Mouse (Mus musculus) large intestine, adult 2 months (tissue): ENCODE results near the gene Ly6g6d. TPM values are rescaled to one million over a fixed set of nuclear protein-coding genes. Genes with fewer than 3 reads are reported as not detected.
"Not testable (repeated sequence)": the region's sequence is repeated elsewhere in the genome, so short reads cannot be mapped to it uniquely, and the experiment has no call there.

Experiments
- DNase-seq: peaks from one replicate; pipeline ENCODE4 v3.0.0-alpha.2; 2012; ENCODE audit warnings: low read depth, low spot score
- WGBS: fragments of 180-500 bp; shearing (Covaris S2); methylation state at CpG from one replicate; pipeline ENCODE4 v1.1.7; 2018; 5-methylcytosine and 5-hydroxymethylcytosine counted together
- polyA plus RNA-seq: library from polyadenylated mRNA; depleted of rRNA; stranded (reverse); fragments of >200 nt; gene quantifications from 2 replicates; pipeline ENCODE4 v1.2.3, GENCODE M21; 2012

Ly6g6d gene
- polyA plus RNA-seq, 1 experiment = 0.89 TPM

DNA sequence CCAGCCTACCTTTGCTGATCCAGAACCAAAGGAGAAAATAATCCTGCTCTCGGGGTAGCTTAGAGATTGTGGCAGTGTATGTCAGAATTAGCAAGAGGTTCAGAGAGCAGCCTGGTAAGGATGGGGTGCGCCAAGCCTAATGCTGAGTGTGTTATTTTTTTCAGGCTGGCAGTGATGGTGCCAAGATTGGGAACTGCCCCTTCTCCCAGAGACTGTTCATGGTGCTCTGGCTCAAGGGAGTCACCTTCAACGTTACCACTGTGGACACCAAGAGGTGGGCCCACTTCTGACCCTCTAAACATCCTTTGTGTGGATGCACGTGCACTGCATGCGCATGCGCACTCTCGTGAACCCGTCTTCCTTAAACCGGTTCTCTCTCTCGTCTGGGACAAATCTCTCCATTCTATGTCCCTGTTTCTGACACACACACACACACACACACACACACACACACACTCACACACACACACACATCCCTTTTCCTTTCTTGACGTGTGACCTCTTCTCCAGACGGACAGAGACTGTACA, 25.5 kb downstream of the Ly6g6d start:
- WGBS = 76% methylated on average over 12 of the region's 12 CpGs
- DNase-seq = no peak

DNA sequence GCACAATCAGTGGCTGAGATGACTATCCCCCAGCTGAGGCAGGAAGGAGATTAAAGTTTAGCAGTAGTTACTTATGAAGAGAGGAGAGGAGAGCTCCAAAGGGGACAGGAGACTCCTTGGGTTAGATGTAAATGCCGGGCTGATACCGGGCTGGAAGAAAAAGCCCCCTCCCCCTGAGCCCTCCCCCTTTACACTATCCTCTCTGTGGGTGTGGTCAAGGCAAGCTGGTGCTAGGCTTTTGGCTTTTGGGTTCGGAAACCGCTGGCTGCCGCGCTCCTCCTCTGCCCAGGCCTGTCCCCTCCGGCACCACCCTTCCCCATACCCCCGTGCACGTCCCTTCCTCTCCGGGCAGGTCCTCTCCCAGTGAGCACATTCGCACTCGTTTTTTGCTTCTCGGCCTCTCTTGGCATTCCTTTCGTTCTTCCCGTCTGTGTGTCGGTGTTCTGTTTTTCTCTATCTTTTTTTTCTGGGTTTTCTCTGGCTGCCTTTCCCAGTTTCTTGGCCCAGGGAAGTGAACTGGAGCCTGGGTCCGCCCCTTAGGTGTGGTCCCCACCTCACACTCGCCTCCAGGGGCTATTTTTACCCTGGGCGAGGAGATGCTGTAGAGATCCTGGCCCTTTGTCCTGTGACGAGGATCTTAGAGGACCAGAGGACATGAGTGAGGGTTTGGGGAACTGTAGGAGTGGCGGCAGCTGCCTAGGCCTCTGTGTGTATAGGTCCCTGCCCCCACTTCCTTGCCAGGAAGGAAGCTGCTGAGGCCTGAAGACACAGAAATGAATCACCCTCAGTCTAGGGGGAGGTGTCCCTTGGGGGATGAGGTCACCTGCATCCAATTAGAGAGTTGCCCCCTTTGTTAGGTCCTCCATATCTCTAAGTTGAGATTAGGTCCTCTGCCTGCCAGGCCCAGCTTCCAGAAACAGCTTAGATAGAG, 26.4 kb downstream of the Ly6g6d start:
- DNase-seq = no peak
- WGBS = under 1% methylated on average over 21 of the region's 21 CpGs

DNA sequence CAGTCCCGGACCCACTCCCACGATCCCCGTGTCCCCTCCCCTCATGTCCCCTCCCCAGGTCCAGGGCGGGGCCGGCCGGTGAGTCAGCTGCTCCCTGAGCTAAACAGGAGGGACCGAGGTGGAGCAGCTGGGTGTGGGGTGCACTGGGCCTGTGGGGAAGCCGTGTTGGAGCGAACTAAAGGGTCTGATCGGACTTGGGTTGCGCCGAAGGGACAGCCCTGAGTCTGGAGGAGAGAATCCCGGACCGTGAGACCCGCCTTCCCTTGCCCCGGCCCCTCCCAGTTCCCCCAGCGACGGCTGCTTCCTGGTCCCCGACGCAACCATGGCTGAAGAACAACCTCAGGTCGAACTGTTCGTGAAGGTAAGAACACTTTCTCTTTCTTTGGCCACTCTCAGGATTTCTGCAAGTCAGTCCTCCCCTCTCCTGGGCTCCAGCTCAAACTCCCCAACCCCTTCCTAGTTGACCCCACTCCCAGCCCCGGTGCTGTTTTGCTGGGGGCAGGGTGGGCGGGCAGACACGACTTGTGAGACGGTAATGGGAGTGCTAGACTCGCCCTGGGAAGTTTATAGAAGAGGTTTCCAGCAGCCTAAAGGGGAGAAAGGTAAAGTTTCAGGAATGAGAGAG, 27.6 kb downstream of the Ly6g6d start:
- no peak for DNase-seq
- 2% methylated on average over 27 of the region's 27 CpGs for WGBS

DNA sequence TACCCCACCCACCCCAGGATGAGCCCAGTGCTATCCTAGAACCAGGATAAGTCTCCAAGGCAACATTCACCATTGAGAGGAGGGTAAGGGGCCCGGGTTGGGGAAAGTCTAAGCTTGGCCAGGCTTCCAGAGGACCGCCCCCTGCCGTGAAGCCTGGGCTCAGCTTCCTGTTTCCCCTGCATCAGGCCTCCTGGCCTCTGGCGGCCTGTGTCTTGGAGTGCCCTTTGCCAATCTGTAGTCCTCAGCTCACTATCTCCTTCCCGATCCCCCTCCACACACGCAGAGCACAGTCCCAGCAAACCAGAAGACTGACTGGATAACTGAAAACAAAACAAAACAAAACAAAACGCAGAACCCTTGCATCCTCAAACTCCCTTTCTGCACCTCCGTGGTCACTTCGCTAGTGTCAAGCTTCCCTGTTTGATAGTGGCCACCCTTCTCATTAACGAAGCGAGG, 28.3 kb downstream of the Ly6g6d start, which contains the start of gene Clic1:
Gene Clic1, plus strand, starts transcription at position 406 of the 456 bp plus-strand sequence.
- no peak for DNase-seq
- 2% methylated on average over 11 of the region's 11 CpGs for WGBS

DNA sequence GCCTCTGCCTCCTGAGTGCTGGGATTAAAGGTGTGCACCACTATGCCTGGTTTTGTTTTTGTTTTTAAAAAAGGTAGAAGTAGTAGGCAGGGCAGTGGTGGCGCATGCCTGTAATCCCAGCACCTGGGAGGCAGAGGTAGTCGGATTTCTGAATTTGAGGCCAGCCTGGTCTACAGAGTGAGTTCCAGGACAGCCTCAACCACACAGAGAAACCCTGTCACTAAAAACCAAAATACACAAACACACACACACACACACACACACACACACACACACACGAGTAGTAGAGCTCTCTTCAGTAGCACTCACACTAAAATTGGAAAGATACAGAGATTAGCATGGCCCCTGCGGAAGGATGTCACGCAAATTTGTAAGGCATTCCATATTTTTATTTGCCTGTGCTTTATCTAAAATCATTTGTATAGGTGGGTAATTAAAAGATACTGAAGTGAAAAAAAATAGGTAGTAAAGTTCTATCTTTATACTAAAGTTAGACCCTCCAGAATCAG, 28.9 kb downstream of the Ly6g6d start:
- 50% methylated on average over 5 of the region's 5 CpGs for WGBS
- DNase-seq = no peak

DNA sequence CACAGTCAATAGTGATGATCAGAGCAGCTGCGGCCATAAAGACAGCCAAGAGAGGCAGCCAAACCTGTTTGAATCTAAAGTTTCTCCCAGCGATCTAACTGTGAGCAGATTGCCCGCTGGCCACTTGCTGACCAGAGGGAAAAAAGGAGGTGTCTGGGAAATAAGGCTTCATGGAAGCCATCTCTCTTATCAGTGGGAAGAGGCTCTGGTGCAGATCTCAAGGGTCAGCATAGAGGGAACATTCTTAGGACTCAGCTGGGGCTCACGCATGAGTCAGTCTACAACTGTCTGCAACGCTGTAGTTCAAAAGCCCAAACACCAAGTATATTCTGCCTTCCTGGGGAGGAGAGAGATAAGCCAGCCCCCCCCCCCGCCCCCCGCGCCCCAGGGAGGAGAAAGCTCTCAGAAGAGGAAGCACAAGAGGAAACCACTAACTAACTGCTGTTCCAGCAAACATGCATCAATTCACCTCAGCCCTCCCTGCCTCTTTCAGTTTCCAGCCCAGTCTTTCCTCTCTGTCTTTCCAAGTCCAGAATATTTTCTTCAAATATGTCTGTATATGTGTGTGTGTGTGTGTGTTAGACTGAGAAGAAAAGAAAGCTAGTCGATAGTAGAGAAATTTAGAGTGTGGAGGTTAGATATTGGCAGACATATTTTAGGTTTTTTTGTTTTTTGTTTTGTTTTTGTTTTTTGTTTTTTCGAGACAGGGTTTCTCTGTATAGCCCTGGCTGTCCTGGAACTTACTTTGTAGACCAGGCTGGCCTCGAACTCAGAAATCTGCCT, 29.5 kb downstream of the Ly6g6d start:
- DNase-seq = no peak
- 13% methylated on average over 11 of the region's 11 CpGs for WGBS

DNA sequence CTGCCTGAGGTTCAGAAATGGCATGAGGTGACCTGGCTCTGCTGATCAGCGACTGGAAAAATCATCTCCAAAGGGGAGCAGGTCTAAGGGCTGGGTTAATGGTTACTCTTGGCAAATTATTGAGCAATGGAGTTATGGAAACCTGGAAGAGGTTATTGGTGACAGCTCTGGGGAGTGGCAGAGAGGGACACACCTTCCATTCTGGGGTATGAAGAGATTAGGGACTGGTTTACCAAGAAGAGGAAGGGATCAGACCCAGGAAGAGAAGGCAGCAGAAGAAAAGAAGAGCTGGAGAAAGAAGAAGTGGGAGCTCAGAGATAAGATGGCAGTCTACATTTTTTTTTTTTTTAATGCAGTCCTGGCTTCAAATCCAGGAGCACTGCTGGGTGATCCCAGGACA, 30.2 kb downstream of the Ly6g6d start:
- DNase-seq = no peak
- 9% methylated on average over 1 of the region's 1 CpGs for WGBS

DNA sequence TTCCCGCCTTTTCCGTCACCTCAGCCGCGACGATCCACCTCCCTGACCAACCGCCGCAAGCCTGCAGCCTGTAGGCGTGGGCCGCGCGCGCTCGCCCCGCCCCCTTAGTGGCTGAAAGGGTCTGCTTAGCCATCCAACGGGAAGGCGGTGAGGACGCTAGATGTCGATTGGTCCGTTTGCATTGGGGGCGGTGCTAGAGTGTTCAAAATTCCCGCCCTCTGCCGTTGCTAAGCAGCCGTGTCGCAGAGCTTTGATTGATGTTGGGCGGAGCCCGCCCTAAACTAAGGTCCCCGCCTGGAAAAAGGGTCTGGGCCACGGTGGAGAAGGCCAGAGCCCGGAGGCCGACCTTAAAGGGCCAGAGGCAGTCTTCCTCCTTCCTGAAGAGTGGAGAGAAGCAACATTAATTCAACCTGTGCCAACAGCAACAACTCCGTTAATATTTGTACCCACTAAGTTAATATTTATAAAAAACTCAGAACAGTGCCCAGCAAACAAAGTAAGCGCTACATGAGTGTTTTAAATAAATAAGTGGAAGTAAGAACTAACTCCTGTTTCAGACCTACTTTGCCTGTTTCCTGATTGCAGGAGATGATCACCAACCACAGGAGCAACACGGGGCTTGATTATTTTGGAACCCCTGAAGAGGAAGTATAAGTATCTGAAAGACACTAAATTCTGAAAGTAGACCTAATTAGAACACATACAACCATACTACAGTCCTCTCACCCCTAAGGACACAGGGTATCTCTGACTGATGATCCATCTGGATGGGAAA, 31.0 kb downstream of the Ly6g6d start, which contains the start of gene Msh5:
Gene Msh5, minus strand, starts transcription at position 65 of the 775 bp plus-strand sequence.
- no peak for DNase-seq
- 1% methylated on average over 33 of the region's 33 CpGs for WGBS

DNA sequence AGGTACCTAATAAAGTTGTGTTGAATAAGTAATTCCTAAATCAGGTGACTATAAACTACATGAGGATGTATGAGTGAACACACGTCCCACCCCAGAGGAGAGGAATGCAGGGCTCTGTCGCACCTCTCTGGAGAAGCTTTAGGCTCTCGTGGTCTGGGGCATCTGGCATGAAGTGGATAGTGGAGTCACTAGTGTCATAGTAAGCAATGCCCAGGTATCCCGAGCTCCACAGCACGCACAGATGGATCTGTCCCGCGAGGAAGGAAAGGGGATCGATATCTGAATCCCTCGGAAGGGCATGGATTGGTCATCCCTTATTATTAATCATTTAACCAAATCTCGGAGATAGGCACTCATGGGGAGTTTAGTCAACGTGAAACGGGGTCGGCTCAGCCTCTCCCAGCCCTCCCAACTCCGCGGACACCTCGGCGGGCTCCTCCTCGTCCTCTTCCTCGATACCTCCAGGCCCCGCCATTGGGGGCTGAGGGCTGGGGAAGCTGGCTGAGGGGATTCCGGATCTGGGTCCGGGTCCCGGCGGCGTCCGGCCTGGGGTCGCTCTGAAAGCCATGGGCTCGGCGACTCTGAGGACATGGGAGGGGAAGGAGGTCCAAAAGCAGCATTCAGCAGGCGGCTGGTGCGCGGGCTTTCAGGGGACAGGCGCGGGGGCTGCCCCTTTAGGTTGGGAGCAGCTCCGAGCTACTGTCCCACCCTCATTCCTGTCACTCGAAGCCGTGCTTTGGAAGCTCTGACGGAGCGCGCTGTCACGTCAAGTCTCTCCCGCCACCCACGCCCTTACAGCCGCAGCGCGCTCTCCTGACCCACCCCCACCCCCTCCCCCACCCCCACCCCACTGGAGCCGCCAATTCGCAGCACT, 31.8 kb downstream of the Ly6g6d start:
- 4% methylated on average over 48 of the region's 48 CpGs for WGBS

DNA sequence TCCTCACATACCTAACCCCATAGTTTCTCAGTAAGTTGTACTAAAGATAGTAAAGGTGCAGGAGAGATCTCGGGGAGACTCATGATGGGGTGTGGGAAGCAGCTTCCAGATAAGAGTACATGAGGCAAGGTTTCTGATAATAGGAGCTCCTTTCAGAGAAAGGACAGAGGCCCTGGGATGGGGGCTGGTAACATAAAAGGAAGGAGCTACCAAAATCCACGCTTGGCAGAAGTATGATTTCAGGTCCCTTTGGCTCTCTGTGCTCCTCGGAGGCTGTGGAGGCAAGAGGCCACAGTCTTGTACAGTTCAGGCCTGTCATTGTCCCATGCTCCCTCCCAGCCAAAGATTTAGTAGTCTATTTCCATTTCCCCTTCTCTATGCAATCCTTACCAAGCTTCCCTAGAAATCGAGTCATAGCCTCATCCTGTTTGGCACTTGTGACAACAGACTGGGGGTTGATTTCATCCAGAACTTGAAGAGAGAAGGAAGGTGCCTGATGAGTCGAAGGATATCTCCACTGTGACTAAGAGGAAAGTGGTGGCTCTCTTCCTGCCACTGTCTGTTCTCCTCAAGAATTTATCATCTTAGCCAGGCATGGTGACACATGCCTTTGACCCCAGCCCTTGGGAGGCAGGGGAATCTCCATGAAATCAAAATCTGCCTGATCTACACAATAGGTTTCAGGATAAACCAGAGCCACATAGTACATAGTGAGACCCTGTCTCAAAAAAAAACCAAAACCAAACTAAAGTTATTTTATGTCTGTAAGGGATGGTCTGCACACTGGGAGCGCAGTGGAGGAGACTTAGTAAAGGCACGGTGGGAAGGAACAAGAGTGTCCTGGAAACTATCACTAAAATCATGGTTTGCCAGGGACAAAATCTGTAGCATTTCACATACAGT, 32.7 kb downstream of the Ly6g6d start:
- DNase-seq = no peak

More for the DNA sequence above, 31.8 kb downstream of the Ly6g6d start:
- no peak for DNase-seq

DNA sequence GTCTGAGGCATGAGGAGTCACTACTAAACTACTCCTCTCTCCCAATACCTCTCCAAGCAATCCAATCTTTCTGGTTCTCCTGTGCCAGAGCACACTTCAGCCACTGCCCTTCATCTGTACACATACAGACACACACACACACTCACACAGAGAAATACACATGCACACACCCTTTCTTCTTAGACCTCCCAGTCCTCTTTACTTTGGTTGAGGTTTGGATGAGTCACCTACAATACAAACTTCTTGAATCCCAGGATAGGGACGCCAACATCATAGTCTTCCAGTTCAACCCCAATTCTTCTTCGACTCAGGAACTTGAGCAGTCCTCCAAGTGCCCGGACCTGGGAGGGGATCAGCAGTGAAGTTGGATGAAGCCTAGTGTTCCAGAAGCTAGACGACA, 34.1 kb downstream of the Ly6g6d start:
- 45% methylated on average over 4 of the region's 4 CpGs for WGBS
- DNase-seq = no peak

More for the DNA sequence above, 32.7 kb downstream of the Ly6g6d start:
- WGBS = 78% methylated on average over 7 of the region's 7 CpGs

DNA sequence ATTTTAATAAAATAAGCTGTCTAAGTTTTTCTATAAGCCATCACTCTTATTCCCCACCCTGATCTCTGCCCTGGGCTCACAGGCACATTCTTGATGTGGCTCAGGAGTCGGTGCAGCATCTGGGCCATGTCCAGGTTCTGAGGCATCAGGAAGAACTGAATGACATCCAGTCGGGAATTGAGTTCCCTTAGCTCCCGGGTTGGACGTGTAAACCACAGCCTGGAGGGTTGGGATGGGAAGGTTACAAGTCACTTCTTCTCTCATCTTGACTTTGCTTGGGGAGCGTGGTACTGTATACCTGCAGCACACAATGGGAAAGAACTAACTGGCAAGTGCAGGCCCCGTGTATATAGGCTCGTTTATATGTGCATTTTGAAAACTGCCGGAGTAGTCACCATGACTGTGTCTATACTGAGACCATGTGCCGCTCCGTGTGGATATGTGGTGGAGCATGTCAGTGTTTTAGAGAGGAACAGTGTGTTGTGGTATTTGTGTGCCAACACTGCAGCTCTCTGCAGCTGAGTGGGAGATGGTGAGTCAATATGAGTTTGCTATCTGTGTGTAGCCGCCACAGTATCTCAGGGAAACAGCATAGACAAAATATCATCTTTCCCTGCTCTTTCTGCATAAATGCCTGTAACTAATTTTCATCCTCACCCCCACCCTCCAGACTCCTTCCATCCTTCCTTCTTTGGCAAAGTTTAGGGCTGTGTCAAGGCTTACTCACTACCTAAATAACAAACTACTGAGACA, 38.6 kb downstream of the Ly6g6d start:
- no peak for DNase-seq
- 89% methylated on average over 11 of the region's 11 CpGs for WGBS

DNA sequence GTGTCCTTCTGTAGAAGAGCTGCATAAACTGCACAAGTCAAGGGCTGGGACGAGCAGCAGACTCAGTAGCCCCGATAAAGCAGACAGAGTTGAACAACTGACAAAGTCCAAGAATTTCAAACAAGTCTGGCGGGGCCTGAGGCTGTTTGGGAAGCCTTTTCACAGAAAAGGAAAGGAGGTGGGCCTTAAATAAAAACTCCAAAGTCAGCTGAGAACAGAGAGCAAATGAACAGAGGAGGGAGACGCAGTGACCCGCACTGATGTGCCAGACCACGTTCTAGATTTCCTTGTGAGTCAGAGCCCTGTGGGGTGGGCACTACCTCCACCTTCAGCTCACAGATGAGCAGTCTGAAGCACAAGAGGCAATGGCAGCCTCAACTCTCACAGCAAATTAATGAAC, 43.0 kb downstream of the Ly6g6d start:
- DNase-seq = no peak
- 53% methylated on average over 6 of the region's 6 CpGs for WGBS

DNA sequence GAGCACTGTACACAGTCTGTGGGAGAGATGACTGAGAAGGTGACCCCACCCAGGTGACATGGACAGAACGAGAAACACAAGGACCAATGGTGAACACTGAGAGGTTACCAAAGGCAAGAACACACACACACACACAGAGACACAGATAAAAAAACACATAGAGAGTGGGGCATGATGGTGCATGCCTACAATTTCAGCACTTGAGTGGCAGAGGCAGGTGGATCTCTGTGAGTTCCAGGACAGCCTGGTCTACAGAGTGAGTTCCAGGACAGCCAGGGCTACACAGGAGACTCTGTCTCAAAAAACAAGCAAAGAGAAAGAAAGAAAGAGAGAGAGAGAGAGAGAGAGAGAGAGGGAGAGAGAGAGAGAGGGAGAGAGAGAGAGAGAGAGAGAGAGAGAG, 44.2 kb downstream of the Ly6g6d start:
- 47% methylated on average over 1 of the region's 1 CpGs for WGBS

DNA sequence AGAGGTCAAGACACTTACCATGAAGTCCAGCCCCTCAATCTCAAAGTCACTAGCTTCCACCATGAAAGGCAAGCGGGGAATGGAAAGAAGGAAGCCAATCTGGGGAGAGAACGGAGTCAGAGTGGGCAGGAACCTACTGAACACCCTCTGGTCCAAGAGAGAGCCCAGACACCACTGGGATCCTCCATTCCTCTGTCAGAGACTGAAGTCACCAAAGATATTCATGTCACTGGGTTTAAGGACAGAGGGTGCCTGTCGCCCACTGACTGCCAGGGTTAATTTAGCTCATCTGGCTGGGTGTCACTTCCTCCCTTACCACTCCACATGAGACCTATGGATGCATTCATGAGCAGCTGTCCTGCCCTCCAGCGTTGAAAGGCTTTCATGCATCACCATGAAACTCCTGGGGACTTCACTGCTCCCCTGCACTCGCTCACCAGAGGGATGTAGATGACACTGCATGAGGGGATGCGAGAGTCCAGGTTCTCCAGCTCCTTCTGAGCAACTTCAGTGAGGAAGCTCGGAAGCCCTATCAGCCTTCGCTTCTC, 45.5 kb downstream of the Ly6g6d start:
- no peak for DNase-seq
- WGBS = 72% methylated on average over 8 of the region's 8 CpGs

More for the DNA sequence above, 44.2 kb downstream of the Ly6g6d start:
- not testable (repeated sequence) for DNase-seq

DNA sequence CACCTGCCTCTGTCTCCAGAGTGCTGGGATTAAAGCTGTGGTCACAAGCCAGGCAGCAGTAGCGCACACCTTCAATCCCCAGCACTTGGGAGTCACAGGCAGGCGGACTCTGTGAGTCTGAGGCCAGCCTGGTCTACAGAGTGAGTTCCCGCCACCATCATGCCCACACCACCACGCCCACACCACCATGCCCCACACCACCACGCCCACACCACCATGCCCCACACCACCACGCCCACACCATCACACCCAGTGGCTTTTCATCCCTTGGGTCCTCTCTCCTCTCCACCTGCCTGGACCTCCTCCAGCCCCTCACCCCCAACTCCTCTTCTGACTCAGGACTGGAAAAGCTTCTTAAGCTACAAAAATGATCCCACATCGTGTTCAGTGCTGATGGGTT, 46.0 kb downstream of the Ly6g6d start:
- WGBS = 68% methylated on average over 7 of the region's 7 CpGs
- no peak for DNase-seq
